Mouse (Mus musculus) left cerebral cortex, postnatal 10 days (tissue): ENCODE results near the gene Tmem189. TPM values are rescaled to one million over a fixed set of nuclear protein-coding genes. Genes with fewer than 3 reads are reported as not detected.
A peak's percentile ranks its signal among the peaks of the same experiment; 100 is the strongest.

ENCODE experiments used
- DNase-seq, 2 experiments: peaks; one replicate each; pipeline ENCODE4 v3.0.0; 2021 to 2022; ENCODE audit warnings: low spot score in 2 of 2, mixed read lengths in 1 of 2; ENCODE audit errors: extremely low spot score in 1 of 2
- intact Hi-C: fragments of 180-260 bp; cut with DNase I; formaldehyde crosslinking; loops from one replicate; pipeline ENCODE4 v1.15.1; 2025
- total RNA-seq, 2 experiments: library from RNA; stranded (reverse); gene quantifications; 2 replicates each; pipeline ENCODE4 v1.2.3; 2021

Tmem189 gene
- total RNA-seq, 2 experiments from 2014 or later, result 48.4 to 50.2 TPM

DNA sequence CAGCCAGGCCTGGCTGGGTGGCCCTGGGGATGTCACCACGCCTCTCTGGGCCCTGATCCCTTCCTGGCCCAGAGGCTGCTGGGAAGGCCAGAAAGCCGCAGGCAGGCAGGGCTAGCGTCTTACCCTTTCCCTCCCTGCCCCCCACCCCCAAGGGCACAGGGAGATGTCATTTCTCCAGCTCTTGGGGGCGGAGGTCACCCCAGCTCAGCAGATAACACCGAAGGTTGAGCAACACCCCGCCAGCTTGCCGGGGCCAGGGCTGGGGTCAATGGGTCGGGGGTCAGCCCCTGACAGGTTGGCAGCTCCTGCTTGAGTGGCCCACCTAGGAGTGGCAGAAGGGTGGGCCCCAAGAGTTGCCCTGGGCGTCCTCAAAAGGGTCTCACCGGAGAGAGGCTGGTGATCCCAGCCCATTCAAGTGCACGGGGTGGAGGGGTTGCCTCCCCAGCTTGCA lies 1.9 kb downstream of the Tmem189 start:
- peak in 1 of 2 experiments; percentile 69 for DNase-seq
- intact Hi-C loops, result loop anchor here (10.0 kb wide), 2 partner anchors 327 to 397 kb away; partner anchors contain the start of genes Pard6b and Ripor3

DNA sequence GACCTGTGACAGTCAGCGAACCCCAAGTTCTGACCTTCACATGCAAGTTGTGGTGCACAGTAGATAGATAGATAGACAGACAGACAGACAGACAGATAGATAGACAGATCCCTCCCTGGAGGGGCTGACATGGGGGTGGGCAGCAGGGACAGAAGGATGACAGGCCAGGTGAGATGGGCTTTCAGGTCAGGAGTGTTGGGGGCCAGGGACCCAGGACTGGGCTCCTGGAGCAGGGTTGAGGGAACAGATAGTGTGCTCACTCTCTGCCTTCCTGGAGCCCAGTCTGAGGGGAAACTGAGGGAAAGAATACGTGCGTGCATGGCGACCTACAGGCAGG lies 2.4 kb downstream of the Tmem189 start:
- intact Hi-C loops, result loop anchor here (10.0 kb wide), 2 partner anchors 328 to 398 kb away; partner anchors contain the start of genes Pard6b and Ripor3
- no peak for DNase-seq

DNA sequence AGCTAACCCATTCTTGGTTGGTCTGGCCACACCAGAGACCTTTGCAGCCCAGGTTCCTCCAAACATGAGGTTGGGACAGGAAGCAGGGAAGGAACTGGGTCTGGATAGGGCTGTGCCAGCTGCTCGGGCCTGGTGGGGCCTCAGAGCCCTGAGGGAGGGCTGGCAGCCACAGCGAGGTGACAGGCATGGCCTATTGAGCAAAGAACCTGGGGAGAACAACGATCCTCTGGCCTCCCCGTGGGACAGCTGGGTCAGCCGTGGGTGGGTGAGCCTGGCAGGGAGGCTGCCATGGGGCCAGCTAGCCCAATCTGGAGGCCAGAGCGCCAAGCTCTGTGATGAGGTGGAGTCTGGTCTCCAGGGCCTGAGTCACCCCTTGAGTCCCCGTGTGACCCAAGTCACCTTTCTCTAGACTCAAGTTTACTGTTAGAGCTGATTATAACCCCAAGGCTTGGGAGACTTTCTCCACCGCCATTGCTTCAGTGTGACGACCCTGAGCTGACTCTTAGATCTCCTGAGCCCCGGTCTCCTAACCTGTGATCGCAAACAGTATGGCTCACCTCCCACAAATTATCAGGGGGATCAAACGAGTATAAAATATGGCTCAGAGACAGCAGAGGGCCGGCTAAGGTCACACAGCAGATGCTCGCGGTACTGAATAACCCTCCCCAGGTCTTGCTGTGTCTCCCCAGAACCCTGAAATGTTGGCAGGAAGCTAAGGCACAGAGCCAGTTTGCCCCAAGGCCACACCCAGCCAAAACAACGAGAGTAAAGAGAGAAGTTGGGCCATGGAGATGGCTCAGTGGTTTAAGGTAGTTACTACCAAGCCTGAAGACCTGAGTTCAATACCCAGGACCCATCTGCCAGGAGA lies 3.0 kb downstream of the Tmem189 start:
- intact Hi-C loops, result loop anchor here (10.0 kb wide), 2 partner anchors 328 to 398 kb away; partner anchors contain the start of genes Pard6b and Ripor3
- no peak for DNase-seq

DNA sequence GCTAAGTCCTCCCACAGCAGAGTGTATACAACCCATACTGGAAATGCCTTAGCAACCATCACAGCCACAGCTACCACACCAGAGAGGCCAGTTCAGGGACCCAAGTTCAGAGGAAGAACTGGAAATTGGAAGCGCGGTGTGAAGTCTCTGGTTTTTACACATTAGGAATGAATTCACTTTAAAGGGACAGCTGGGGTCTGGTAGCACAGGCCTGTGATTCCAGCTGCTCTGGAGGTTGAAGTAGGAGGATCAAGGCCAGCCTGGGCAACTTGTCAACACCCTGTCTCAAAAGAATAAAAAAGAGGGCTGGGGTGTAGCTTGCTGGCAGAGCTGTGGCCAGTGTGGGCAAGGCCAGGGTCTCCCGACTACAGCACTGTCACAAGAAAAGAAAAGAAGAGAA lies 3.8 kb downstream of the Tmem189 start:
- intact Hi-C loops, result loop anchor here (1.0 to 10.0 kb wide), 3 partner anchors 210 to 399 kb away; partner anchors contain the start of genes Pard6b and Ripor3
- no peak for DNase-seq

DNA sequence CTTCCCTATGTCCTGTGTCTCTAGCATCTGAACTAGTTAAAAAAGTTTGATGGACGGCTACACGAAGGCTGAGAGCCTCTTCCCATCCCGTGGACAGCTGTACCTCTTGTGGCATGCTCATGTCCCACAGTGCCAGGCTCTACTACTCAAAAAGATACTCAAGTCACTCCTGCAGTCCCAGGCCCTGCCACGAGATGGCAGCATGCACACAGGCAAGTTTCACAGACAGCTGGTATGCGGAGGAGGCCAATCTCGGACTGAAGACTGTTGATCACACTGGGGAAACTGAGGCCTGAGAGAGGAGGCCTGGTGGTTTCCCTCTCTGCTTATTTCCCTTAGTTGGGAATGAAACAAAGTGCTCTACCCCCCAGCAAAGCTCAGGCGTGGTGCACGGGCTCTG lies 4.5 kb downstream of the Tmem189 start:
- intact Hi-C loops, result loop anchor here (1.0 to 10.0 kb wide), 3 partner anchors 211 to 400 kb away; partner anchors contain the start of genes Pard6b and Ripor3

DNA sequence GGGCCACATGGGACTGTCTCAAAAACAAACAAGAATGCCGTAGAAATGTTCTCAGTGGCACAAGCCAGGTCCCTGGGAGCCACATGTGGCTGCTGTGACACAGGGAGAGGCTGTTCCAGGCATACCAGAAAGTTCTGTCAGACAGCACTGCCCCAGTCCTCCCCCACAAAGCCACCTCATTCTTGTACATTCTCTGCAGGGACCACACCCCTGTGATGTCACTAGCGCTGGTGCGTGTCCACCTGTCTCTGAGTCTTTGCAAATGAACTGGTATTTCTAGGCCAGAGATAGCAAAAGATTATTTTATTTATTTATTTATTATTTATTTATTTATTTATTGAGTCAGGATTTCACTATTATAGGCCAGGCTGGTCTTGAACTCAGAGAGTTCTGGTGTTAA lies 5.9 kb downstream of the Tmem189 start:
- DNase-seq, result no peak
- intact Hi-C loops, result loop anchor here (10.0 kb wide), 2 partner anchors 331 to 401 kb away; partner anchors contain the start of genes Pard6b and Ripor3

More for the DNA sequence above, 4.5 kb downstream of the Tmem189 start:
- peak; percentile 88 to 93 for DNase-seq

DNA sequence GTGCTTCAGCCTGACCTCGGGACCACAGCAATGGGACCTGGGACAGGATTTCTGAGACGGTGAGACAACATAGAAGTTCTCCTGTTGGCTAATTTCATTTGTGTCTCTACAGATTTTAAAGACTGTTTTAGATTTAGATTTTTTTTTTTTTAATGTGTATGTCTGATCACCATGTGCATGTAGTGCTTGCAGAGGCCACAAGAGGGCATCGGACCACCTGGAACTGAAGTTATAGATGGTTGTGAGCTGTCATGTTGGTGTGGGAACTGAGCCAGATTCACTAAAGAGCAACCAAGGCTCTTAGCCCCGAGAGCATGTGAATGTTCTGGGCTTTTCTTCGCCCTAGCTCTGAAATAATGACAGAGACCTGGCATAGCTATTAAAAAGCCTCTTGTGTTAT lies 9.0 kb downstream of the Tmem189 start:
- DNase-seq, result peak in 1 of 2 experiments; percentile 66
- intact Hi-C loops, result loop anchor here (10.0 kb wide), 2 partner anchors 334 to 404 kb away; partner anchors contain the start of genes Pard6b and Ripor3

DNA sequence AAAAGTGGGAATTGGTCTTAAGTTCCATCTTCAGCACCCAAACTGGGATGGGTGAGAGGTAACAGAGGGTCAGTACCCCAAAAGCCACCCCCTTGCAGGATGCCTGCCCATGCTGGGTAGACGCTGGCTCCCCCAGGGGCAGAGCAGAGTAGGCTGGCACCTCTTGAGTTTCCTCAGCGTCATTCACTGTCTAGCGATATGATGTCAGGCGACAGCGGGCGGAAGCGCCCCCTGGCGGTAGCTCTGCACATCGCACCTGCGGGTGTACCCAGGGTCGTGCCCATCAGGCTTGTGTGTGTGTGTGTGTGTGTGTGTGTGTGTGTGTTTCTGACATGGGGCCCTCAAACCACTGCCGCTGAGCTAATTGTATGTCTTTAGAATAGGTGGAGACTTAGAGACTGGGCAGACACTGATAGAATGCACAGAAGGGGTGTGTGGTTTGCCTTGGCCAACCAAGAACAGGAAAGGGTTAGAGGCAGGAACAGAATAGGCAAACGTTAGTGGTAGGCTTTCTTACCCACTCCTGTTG lies 9.7 kb downstream of the Tmem189 start:
- peak in 1 of 2 experiments; percentile 85 for DNase-seq
- intact Hi-C loops, result loop anchor here (5.0 to 10.0 kb wide), 4 partner anchors 38 to 405 kb away; partner anchors contain the start of genes Pard6b, Ripor3 and Snai1

DNA sequence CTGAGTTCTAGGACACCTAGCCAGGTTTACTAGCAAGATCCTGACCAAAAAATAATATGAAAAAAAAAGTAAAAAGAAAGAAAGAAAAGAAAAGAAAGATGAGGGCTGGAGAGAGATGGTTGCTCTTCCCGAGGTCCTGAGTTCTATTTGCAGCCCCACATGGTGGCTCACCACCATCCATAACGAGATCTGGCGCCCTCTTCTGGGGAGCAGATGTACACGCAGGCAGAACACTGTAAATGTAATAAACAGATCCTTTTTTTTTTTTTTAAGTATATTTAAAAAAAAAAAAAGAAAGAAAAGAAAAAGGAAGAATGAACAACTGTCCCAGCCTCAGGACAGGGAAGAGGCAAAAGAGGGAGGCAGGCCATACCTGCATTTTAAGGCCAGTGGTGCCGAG lies 11.0 kb downstream of the Tmem189 start:
- DNase-seq, result no peak
- intact Hi-C loops, result loop anchor here (5.0 kb wide), 2 partner anchors 36 to 141 kb away; partner anchors contain the start of gene Snai1

DNA sequence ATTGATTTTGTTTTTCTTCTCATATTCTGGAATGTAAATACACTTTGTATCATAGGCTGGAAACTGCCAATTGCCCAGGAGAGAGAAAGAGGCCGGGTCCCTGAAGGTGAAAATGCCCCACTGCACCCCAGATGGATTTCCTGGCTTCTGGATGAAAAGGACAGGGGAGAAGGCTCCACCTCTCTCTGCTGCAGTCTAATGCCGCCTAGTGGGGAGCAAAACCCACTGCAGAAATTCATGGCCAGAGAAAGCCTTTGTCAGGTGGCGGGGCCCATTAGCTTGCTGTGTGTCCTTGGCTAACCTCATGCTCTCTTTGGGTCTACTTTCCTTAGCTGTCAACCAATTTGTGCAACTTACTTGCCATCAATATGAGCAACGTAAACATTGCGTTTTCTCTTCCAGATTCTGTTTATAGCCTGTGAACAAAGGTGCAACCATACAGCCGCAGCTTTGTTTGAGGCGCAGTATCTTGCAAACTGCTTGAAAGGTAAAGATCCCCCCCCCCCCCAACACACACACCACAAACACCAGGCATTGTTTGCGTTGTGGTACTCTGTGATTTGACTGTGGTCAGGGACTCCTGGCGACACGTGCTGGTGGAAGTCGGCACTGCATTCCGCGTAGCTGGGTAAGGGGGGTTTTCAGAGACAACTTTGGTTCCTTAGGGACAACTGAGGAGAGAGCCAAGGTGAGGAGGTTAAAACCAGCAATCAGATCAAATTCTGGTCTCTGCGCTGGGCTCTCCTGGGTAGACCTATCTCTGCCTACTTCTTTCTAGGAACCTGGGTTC lies 14.3 kb downstream of the Tmem189 start:
- intact Hi-C loops, result loop anchor here (5.0 kb wide), 2 partner anchors 33 to 138 kb away; partner anchors contain the start of gene Snai1
- no peak for DNase-seq

DNA sequence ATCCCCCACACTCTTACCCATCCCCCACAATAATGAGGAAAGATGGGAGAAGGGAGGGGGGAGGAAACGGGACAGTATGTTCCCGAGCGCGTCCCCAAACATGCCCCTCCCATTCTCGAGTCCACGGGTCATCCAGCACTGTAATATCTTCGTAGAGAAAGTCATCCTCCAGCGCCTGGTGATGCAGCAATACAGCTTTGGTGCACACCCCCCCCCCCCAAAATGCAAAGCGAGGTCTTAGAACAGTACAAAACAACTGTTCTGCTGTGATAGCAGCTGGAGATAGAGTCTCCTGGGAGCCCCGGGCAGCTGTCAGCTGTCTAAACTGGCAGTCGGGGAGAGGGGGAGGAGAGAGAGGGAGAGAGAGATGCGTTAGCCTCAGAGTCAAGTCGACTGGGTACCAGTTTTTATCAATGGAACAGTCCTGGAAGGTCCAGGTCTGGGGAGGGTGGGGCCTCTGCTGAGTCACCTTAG lies 17.4 kb downstream of the Tmem189 start:
- no peak for DNase-seq

DNA sequence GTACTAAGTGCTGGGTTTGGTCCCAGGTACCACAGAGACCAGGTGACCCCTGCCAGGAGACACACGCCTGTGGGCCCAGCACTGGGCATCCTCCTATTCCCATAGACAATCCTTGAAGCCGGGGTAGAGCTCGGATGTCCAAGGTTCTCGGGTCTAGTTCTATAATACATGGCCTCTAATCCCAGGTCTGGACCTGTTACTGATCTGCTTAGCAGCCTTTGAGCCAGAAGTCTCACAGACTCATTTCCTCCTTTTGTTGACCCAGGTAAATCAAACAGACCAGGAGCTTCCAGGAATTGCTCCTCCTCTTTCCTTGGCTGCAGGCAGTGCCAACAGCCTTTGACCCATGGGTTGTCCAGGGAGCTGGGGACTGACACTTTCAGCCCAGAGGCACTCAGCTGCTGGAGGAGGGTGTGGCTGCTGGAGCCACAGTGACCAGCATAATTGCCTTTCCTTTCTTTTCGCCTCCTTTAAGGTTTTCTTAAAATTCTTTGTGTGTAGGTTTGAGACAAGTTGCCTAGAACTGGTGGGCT lies 18.5 kb downstream of the Tmem189 start:
- intact Hi-C loops, result no loop called here

More for the DNA sequence above, 17.4 kb downstream of the Tmem189 start:
- intact Hi-C loops, result no loop called here

DNA sequence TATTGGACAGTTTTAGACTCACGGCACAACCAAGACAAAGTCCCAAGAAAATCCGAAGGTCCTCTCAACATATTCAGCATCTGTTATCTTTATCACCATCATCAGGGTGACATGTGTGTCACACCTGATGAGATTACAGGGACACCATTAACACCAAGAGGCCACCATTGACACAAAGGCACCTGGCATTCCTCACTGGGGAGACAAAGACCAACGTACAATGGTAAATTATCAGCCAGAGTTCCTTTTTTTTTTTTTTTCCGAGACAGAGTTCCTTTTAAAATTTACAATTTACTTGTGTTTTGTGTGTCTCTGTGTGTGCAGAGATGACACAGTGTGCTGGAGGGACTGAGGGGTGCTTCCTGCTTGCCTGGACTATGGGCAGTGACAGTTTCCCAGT lies 20.2 kb downstream of the Tmem189 start:
- DNase-seq, result no peak
- intact Hi-C loops, result no loop called here

More for the DNA sequence above, 18.5 kb downstream of the Tmem189 start:
- no peak for DNase-seq

DNA sequence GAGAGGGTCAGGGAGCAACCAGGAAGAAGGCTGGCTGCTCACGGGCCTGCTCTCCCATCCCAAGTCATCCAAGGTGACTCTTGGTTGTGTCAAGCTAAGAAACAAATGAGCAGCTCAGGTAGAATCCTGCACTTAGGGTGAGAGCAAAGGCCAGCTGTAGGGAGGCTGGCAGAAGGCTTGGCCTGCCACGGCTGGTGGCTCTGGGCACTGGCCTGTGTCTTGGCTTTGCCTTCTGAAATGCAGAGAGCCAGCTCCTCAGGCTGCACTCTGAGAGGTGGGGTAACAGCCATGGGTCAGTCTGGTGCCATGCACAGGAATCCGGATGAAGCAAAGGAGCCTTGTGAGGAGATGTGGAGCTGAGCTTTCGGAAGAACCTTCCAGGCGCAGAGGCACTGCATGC lies 21.2 kb downstream of the Tmem189 start:
- no peak for DNase-seq
- intact Hi-C loops, result no loop called here

DNA sequence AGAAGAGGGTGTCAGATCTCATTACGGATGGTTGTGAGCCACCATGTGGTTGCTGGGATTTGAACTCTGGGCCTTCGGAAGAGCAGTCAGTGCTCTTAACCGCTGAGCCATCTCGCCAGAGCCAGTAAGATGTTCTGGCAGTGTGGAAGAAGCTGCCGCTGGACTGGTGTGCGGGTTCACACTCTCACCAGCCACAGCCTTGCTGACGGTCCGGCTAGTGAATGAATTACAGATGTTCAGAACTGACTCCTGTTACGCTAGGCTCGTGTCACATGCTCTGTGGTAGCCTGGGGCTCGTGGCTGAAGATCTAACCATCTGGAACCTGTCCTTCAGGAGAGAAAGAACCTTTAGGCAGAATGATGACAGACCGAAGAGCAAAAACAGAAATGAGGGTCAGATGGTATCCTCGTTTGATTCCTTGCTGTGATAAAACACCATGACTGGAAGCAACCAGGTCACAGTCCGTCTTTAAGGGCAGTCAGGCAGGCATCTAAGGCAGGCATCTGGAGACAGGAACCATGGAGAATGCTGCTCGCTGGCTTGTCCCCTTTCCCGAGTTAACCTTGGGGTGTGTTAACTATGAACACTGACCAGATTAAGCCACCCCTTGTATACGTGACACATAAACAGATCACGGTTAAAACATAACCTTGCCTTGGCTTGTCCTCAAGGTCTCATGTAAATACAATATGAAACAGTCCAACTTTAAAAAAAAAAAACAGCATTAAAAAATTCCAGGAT lies 23.5 kb downstream of the Tmem189 start:
- intact Hi-C loops, result no loop called here

DNA sequence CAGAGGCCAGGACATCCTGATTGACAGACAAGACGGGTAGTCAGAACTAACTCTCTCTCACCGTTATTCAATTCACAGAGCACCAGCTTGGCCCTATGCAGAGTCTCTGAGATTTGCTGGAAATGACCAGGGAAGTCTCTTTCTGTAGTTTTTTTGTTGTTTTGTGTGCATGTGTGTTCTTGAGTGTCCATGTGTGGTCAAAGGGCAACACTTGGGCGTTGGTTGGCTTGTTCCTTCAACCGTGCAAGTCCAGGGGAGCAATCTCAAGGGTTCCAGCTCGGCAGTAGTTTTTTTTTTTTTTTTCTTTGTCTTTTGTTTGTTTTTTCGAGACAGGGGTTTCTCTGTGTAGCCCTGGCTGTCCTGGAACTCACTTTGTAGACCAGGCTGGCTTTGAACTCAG lies 26.9 kb downstream of the Tmem189 start:
- no peak for DNase-seq
- intact Hi-C loops, result no loop called here

More for the DNA sequence above, 23.5 kb downstream of the Tmem189 start:
- no peak for DNase-seq

DNA sequence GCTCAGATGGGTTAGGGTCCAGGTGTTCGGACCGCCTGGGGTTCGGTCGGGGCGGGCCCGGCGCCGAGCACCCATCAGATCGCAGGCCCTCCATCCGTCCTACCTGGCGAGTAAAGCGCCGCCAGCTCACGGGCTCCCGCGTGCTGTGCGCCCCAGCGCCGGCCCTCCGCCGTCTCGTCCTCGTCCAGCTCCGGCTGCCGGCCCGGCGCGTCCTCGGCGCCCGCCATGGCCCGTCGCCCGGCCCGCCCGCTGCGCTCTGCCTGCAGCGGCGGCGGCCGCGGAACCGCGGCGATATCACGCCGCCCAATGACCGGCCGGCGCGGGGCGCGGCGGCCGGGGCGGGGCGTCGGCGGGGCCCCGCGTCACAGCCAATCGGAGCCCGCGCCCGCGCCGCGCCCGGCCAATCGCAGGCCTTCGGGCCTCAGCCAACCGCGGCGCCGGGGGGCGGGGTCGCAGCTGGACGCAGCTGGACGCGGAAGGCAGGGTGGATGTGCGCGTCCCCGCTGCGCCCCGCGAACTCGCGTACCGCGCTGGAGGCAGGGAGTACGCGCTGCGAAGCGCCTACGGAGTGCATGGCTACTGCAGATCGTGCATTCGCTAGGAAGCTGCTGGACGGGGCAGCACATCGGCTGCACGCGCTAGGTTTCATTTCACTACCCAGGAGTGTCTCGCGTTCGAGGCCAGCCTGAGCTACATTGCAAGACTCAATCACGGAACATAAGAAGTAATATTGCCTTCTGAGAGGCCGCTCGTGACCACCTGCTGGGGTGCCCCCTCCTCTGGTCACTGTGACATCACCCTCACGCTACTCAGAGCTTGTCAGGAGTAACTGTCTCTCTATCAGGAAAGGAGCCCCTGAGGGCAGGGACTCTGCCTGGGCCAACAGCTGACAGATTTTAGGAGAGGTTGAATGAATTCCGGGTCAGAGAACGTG lies 28.1 kb downstream of the Tmem189 start, which contains the start of gene Gm20431:
Gm20431 (minus strand) TSS at position 227 of the 934 bp plus-strand sequence.
- peak; percentile 93 to 99 for DNase-seq
- intact Hi-C loops, result no loop called here
